In genomic region chr2:118167731-118168130, GRCm38 (mm10) we compare ENCODE assay signal across 31 mouse cellular contexts. TPM values are rescaled to one million over a fixed set of nuclear protein-coding genes. Genes with fewer than 3 reads are reported as not detected.
DNase-seq lines count a peak whose midpoint lies in the region; ATAC-seq and TF ChIP-seq lines count a peak whose summit lies in the region.
"Had no signal": no experiment of that assay in that cellular context is flagged by ENCODE, and none has a peak within 500 bp of the region (broad histone marks: within the 10 kb centered on the region; RNA-seq: fewer than 3 reads in every experiment).

No protein-coding gene starts in this region.

- H3K9me3 ChIP-seq in forebrain, embryonic 10.5 days, result 0 out of 2 replicates have a peak, but pooled peaks cover 4% of the 10 kb centered on the region
- H3K9me3 ChIP-seq in forebrain, postnatal 0 days (ENCODE audit: low read length), result no peaks in the 10 kb centered on the region
- H3K9me3 ChIP-seq in hindbrain, embryonic 14.5 days (ENCODE audit: control insufficient read depth, low read length), result 0 out of 2 replicates have a peak, but pooled peaks cover 5% of the 10 kb centered on the region
- H3K9me3 ChIP-seq in hindbrain, embryonic 12.5 days (replicated peaks), result no peaks in the 10 kb centered on the region
- H3K9me3 ChIP-seq in forebrain, embryonic 16.5 days (ENCODE audit: control insufficient read depth, low read length), result peaks cover 3% of the 10 kb centered on the region; the same call in 1 of the 2 replicates
- H3K9me3 ChIP-seq: kidney, embryonic 15.5 days; limb, embryonic 12.5 days; liver, embryonic 12.5 days; midbrain, embryonic 15.5 days had no signal

- H3K4me3 ChIP-seq in forebrain, embryonic 10.5 days, result no peak overlapping the region
- H3K4me3 ChIP-seq in forebrain, postnatal 0 days (ENCODE audit: low read depth, low read length), result no peak overlapping the region
- no peak overlapping the region for H3K4me3 ChIP-seq in hindbrain, embryonic 14.5 days (replicated peaks; ENCODE audit: low read length)
- no peak overlapping the region for H3K4me3 ChIP-seq in hindbrain, embryonic 12.5 days
- no peak overlapping the region for H3K4me3 ChIP-seq in forebrain, embryonic 16.5 days (replicated peaks; ENCODE audit: low read length)
- H3K4me3 ChIP-seq: gastrocnemius, adult 2 months; kidney, embryonic 15.5 days; layer of hippocampus, adult 2 months; limb, embryonic 12.5 days; liver, embryonic 12.5 days; midbrain, embryonic 15.5 days; myocyte; neural tube, embryonic 13.5 days had no signal

- H3K9ac ChIP-seq in forebrain, postnatal 0 days, result no peak overlapping the region
- no peak overlapping the region for H3K9ac ChIP-seq in hindbrain, embryonic 14.5 days
- H3K9ac ChIP-seq in hindbrain, embryonic 12.5 days, result no peak overlapping the region
- H3K9ac ChIP-seq in forebrain, embryonic 16.5 days (replicated peaks; ENCODE audit: low read depth, low read length), result no peak overlapping the region
- H3K9ac ChIP-seq: kidney, embryonic 15.5 days; limb, embryonic 12.5 days; liver, embryonic 12.5 days; liver, postnatal 0 days; midbrain, embryonic 15.5 days; neural tube, embryonic 13.5 days had no signal

- H3K36me3 ChIP-seq in forebrain, embryonic 10.5 days (replicated peaks), result 0 out of 2 replicates have a peak, but pooled peaks cover 2% of the 10 kb centered on the region
- H3K36me3 ChIP-seq in forebrain, postnatal 0 days (ENCODE audit: insufficient read depth), result no peaks in the 10 kb centered on the region
- no peaks in the 10 kb centered on the region for H3K36me3 ChIP-seq in hindbrain, embryonic 14.5 days (replicated peaks; ENCODE audit: control insufficient read depth, insufficient read depth)
- H3K36me3 ChIP-seq in hindbrain, embryonic 12.5 days, result no peaks in the 10 kb centered on the region
- H3K36me3 ChIP-seq in forebrain, embryonic 16.5 days (ENCODE audit: control insufficient read depth, insufficient read depth), result no peaks in the 10 kb centered on the region
- H3K36me3 ChIP-seq: kidney, embryonic 15.5 days; limb, embryonic 12.5 days; liver, embryonic 12.5 days; midbrain, embryonic 15.5 days; neural tube, embryonic 13.5 days had no signal

- no peak for TF ChIP-seq CTCF in forebrain, postnatal 0 days (IDR thresholded peaks at IDR 0.05; ENCODE audit: low read depth)

- H3K4me2 ChIP-seq in forebrain, postnatal 0 days (ENCODE audit: low read depth), result no peak overlapping the region
- no peak overlapping the region for H3K4me2 ChIP-seq in hindbrain, embryonic 14.5 days (replicated peaks)
- H3K4me2 ChIP-seq in hindbrain, embryonic 12.5 days (replicated peaks), result no peak overlapping the region
- no peak overlapping the region for H3K4me2 ChIP-seq in forebrain, embryonic 16.5 days (ENCODE audit: low read length)
- H3K4me2 ChIP-seq: heart, embryonic 11.5 days; kidney, embryonic 15.5 days; limb, embryonic 12.5 days; liver, embryonic 12.5 days; midbrain, embryonic 15.5 days; neural tube, embryonic 13.5 days had no signal

- WGBS in forebrain, embryonic 10.5 days, result 83% methylated on average over 4 of the region's 4 CpGs
- WGBS in forebrain, postnatal 0 days, result 43% methylated on average over 4 of the region's 4 CpGs
- 44% methylated on average over 4 of the region's 4 CpGs for WGBS in hindbrain, embryonic 14.5 days
- 64% methylated on average over 4 of the region's 4 CpGs for WGBS in hindbrain, embryonic 12.5 days
- 32% methylated on average over 4 of the region's 4 CpGs for WGBS in forebrain, embryonic 16.5 days

- no peak for DNase-seq in forebrain, embryonic 10.5 days (ENCODE audit: extremely low spot score, low spot score)
- DNase-seq in forebrain, postnatal 0 days, result no peak
- DNase-seq in hindbrain, embryonic 14.5 days (ENCODE audit: low spot score), result no peak
- DNase-seq in 3T3-L1 (ENCODE audit: low read depth, low spot score), result peak; percentile 36
- DNase-seq in neural tube, embryonic 10.5 days (ENCODE audit: extremely low spot score, low spot score), result no peak
- no peak for DNase-seq in spleen, adult 18-20 months
- DNase-seq: adrenal gland, postnatal 14 days; cerebellum, adult 11-12 months; cerebellum, adult 9-11 months; gastrocnemius, adult 2 months; gastrocnemius, postnatal 36 days; heart, adult 18-20 months; heart, postnatal 4 days; kidney, adult 18-20 months; kidney, postnatal 36 days; layer of hippocampus, postnatal 36 days; liver, postnatal 0 days; lung, postnatal 36 days; right cerebral cortex, postnatal 4 days; thymus, postnatal 4 days had no signal

- no peak for ATAC-seq in forebrain, postnatal 0 days
- peak; percentile 51; the same call in 1 of the 2 replicates for ATAC-seq in hindbrain, embryonic 14.5 days (ENCODE audit: low FRiP score)
- no peak for ATAC-seq in hindbrain, embryonic 12.5 days (ENCODE audit: low FRiP score)
- ATAC-seq in forebrain, embryonic 16.5 days, result peak; percentile 57
- ATAC-seq: CD4-positive, CD25-positive, alpha-beta regulatory T cell, adult 4 months; liver, embryonic 12.5 days; liver, postnatal 0 days; midbrain, embryonic 15.5 days had no signal

- peak overlapping the region; percentile 63; the same call in 1 of the 2 replicates for H3K27ac ChIP-seq in forebrain, embryonic 10.5 days
- no peak overlapping the region for H3K27ac ChIP-seq in forebrain, postnatal 0 days (ENCODE audit: low read depth, low read length)
- H3K27ac ChIP-seq in hindbrain, embryonic 14.5 days, result no peak overlapping the region
- H3K27ac ChIP-seq in hindbrain, embryonic 12.5 days, result no peak overlapping the region
- H3K27ac ChIP-seq in forebrain, embryonic 16.5 days (ENCODE audit: low read length), result no peak overlapping the region
- H3K27ac ChIP-seq: gastrocnemius, adult 2 months; kidney, embryonic 15.5 days; layer of hippocampus, adult 2 months; liver, embryonic 12.5 days; midbrain, embryonic 15.5 days; neural tube, embryonic 13.5 days had no signal

- H3K27me3 ChIP-seq in forebrain, embryonic 10.5 days (ENCODE audit: poor library complexity, severe bottlenecking), result no peaks in the 10 kb centered on the region
- H3K27me3 ChIP-seq in forebrain, postnatal 0 days (ENCODE audit: insufficient read depth, low read length), result no peaks in the 10 kb centered on the region
- H3K27me3 ChIP-seq in hindbrain, embryonic 14.5 days (ENCODE audit: control insufficient read depth, insufficient read depth, low read length), result no peaks in the 10 kb centered on the region
- H3K27me3 ChIP-seq in hindbrain, embryonic 12.5 days, result no peaks in the 10 kb centered on the region
- no peaks in the 10 kb centered on the region for H3K27me3 ChIP-seq in forebrain, embryonic 16.5 days (replicated peaks; ENCODE audit: control insufficient read depth, insufficient read depth, low read length)
- H3K27me3 ChIP-seq: kidney, embryonic 15.5 days; limb, embryonic 12.5 days; liver, embryonic 12.5 days; midbrain, embryonic 15.5 days; neural tube, embryonic 13.5 days had no signal

- peaks cover 44% of the 10 kb centered on the region for H3K4me1 ChIP-seq in forebrain, embryonic 10.5 days
- no peaks in the 10 kb centered on the region for H3K4me1 ChIP-seq in forebrain, postnatal 0 days (ENCODE audit: insufficient read depth)
- peaks cover 3% of the 10 kb centered on the region; the same call in 1 of the 2 replicates for H3K4me1 ChIP-seq in hindbrain, embryonic 14.5 days (replicated peaks; ENCODE audit: control insufficient read depth, insufficient read depth, low read length)
- peaks cover 2% of the 10 kb centered on the region; the same call in 1 of the 2 replicates for H3K4me1 ChIP-seq in hindbrain, embryonic 12.5 days
- H3K4me1 ChIP-seq in forebrain, embryonic 16.5 days (replicated peaks; ENCODE audit: control insufficient read depth, insufficient read depth, low read length), result no peaks in the 10 kb centered on the region
- H3K4me1 ChIP-seq: liver, embryonic 12.5 days; midbrain, embryonic 15.5 days; neural tube, embryonic 13.5 days had no signal

RNA-seq across cellular contexts. Expression of gene Thbs1, which starts 56.1 kb away (rescaled TPM):
- 40.0 and 40.9 TPM in 2 replicates for polyA plus RNA-seq in forebrain, embryonic 10.5 days (2016; fragmentation: Nextera tagmentation; extraction: Ambion mirVana)
- total RNA-seq in forebrain, postnatal 0 days (2014; rRNA removed), result 13.2 and 16.0 TPM in 2 replicates
- 2.9 and 4.4 TPM in 2 replicates for polyA plus RNA-seq in forebrain, postnatal 0 days (2015; fragmentation: Nextera tagmentation; extraction: Ambion mirVana)
- 6.5 and 6.6 TPM in 2 replicates for polyA plus RNA-seq in hindbrain, embryonic 14.5 days (2014; fragmentation: Nextera tagmentation; extraction: Ambion mirVana)
- polyA plus RNA-seq in hindbrain, embryonic 12.5 days (2016; fragmentation: Nextera tagmentation; extraction: Ambion mirVana), result 89.8 and 110 TPM in 2 replicates
- 11.5 and 17.3 TPM in 2 replicates for polyA plus RNA-seq in forebrain, embryonic 16.5 days (2015; fragmentation: Nextera tagmentation; extraction: Ambion mirVana)

Comparison
In these comparisons a context has a peak if more than half of its experiments do, and no peak if none do; other contexts are left out.
1. ATAC-seq: peak in hindbrain, embryonic 14.5 days (single experiment) and forebrain, embryonic 16.5 days (single experiment); none in forebrain, postnatal 0 days (single experiment) and hindbrain, embryonic 12.5 days (single experiment).